Mouse (Mus musculus): ENCODE measurements around the gene Vangl2.

DNA sequence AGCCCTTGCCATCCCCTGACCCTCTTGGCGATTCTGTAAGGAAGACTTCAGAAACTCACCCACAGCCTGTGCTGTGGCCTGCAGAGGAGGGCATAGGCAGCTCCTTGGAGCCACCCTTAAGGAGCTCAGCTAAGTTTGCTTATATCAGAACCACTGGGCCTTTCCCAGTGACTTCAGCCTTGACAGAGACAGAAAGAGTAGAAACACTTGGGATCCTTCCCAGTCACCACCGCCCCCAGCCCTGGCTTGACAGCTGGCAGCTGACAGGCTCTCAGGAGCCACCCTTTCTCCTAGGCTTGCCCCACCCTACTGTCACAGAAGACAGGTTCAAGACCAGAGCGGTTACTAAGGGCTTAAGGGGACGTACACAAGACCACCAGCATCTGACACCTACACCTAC lies 28.0 kb upstream of the Vangl2 start:
- no peak for TF ChIP-seq POLR2A (IDR thresholded peaks at IDR 0.05; ENCODE audit: borderline replicate concordance, insufficient read depth, low read length)
- TF ChIP-seq CTCF (IDR thresholded peaks at IDR 0.05; ENCODE audit: borderline replicate concordance, insufficient read depth, low read depth, low read length), result no peak

Data from cerebellum, adult 2 months (tissue).